In the genomic region with DNA sequence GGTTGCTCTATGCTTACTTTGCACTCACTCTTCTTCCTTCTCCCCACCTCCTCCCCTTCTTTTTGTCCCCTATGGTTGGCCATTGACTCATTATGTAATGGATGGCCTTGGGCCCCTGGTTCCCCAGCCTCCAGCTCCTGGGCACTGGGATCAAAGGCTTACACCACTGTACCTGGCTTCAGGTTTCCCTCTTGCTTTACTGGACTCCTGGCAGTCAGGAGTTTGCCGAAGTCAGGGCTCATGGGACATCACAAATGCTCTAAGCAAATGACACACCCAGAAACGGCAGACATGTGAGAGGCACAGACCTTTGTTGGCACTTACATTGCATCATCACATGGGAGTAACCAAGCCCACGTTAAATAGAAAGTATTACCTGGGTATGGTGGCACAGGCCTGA, we compare ENCODE assay signal across 18 mouse cellular contexts. TPM values are rescaled to one million over a fixed set of nuclear protein-coding genes. Genes with fewer than 3 reads are reported as not detected.
DNase-seq lines count a peak whose midpoint lies in the region; ATAC-seq and TF ChIP-seq lines count a peak whose summit lies in the region.
"Had no signal": no experiment of that assay in that cellular context is flagged by ENCODE, and none has a peak within 500 bp of the region (broad histone marks: within the 10 kb centered on the region; RNA-seq: fewer than 3 reads in every experiment).

No protein-coding gene starts in this region.

- TF ChIP-seq CTCF in heart, adult 2 months (IDR thresholded peaks at IDR 0.05), result no peak

- WGBS in heart, adult 2 months, result 80% methylated on average over 3 of the region's 3 CpGs
- 52% methylated on average over 3 of the region's 3 CpGs for WGBS in intestine, embryonic 15.5 days
- WGBS in liver, embryonic 13.5 days (ENCODE audit: insufficient replicate concordance), result 54% methylated on average over 3 of the region's 3 CpGs
- WGBS in stomach, embryonic 16.5 days, result 58% methylated on average over 3 of the region's 3 CpGs

- no peak overlapping the region for H3K4me2 ChIP-seq in intestine, embryonic 15.5 days (replicated peaks)
- no peak overlapping the region for H3K4me2 ChIP-seq in liver, embryonic 13.5 days
- H3K4me2 ChIP-seq in stomach, embryonic 16.5 days (ENCODE audit: low read depth, low read length), result no peak overlapping the region
- H3K4me2 ChIP-seq: forebrain, embryonic 15.5 days; hindbrain, embryonic 15.5 days; limb, embryonic 13.5 days; midbrain, embryonic 13.5 days had no signal

- no peaks in the 10 kb centered on the region for H3K4me1 ChIP-seq in heart, adult 2 months (ENCODE audit: control insufficient read depth, insufficient read depth, low read length)
- H3K4me1 ChIP-seq in intestine, embryonic 15.5 days (replicated peaks), result peaks cover 3% of the 10 kb centered on the region; the same call in 1 of the 2 replicates
- H3K4me1 ChIP-seq in liver, embryonic 13.5 days (replicated peaks), result no peaks in the 10 kb centered on the region; the same call in 1 of the 2 replicates
- no peaks in the 10 kb centered on the region for H3K4me1 ChIP-seq in stomach, embryonic 16.5 days (ENCODE audit: control insufficient read depth, insufficient read depth, low read length)
- H3K4me1 ChIP-seq: forebrain, embryonic 15.5 days; hindbrain, embryonic 10.5 days; hindbrain, embryonic 15.5 days; midbrain, embryonic 13.5 days had no signal

- H3K27me3 ChIP-seq in heart, adult 2 months (ENCODE audit: control insufficient read depth, insufficient read depth, low read length), result no peaks in the 10 kb centered on the region
- H3K27me3 ChIP-seq in intestine, embryonic 15.5 days (replicated peaks), result no peaks in the 10 kb centered on the region
- H3K27me3 ChIP-seq in liver, embryonic 13.5 days, result no peaks in the 10 kb centered on the region
- no peaks in the 10 kb centered on the region for H3K27me3 ChIP-seq in stomach, embryonic 16.5 days (ENCODE audit: control insufficient read depth, insufficient read depth, low read length)
- H3K27me3 ChIP-seq: forebrain, embryonic 15.5 days; hindbrain, embryonic 15.5 days; limb, embryonic 13.5 days; midbrain, embryonic 13.5 days had no signal

- no peaks in the 10 kb centered on the region for H3K36me3 ChIP-seq in heart, adult 2 months (ENCODE audit: control insufficient read depth, insufficient read depth, low read length)
- no peaks in the 10 kb centered on the region for H3K36me3 ChIP-seq in intestine, embryonic 15.5 days
- H3K36me3 ChIP-seq in liver, embryonic 13.5 days, result no peaks in the 10 kb centered on the region
- H3K36me3 ChIP-seq in stomach, embryonic 16.5 days (ENCODE audit: control insufficient read depth, insufficient read depth, low read length), result no peaks in the 10 kb centered on the region
- H3K36me3 ChIP-seq: forebrain, embryonic 15.5 days; hindbrain, embryonic 10.5 days; hindbrain, embryonic 15.5 days; limb, embryonic 13.5 days; midbrain, embryonic 13.5 days had no signal

- H3K79me2 ChIP-seq in heart, adult 2 months (replicated peaks; ENCODE audit: control insufficient read depth, insufficient read depth, low read length), result no peaks in the 10 kb centered on the region

- no peak overlapping the region for H3K4me3 ChIP-seq in heart, adult 2 months
- no peak overlapping the region for H3K4me3 ChIP-seq in intestine, embryonic 15.5 days (replicated peaks)
- no peak overlapping the region for H3K4me3 ChIP-seq in liver, embryonic 13.5 days (replicated peaks)
- H3K4me3 ChIP-seq in stomach, embryonic 16.5 days (replicated peaks; ENCODE audit: low read length), result no peak overlapping the region
- H3K4me3 ChIP-seq: forebrain, embryonic 15.5 days; hindbrain, embryonic 10.5 days; hindbrain, embryonic 15.5 days; limb, embryonic 13.5 days; midbrain, embryonic 13.5 days had no signal

- peak; percentile 71 for DNase-seq in heart, adult 11 months
- DNase-seq in heart, adult 2 months, result no peak
- DNase-seq in liver, embryonic 13.5 days, result no peak
- no peak for DNase-seq in thymus, postnatal 10 days (ENCODE audit: low spot score in 2 of 2)
- DNase-seq in urinary bladder, postnatal 10 days (ENCODE audit: low spot score), result no peak
- DNase-seq: B cell, adult 2 months; heart, postnatal 14 days; kidney, postnatal 14 days; lung, postnatal 4 days; thymus, postnatal 36 days had no signal

- intact Hi-C loops in heart, adult 2 months (cut with DNase I), result no loop called here

- no peak for TF ChIP-seq POLR2A in heart, adult 2 months (IDR thresholded peaks at IDR 0.05; ENCODE audit: insufficient read depth, low read depth, low read length)

- no peak overlapping the region for H3K27ac ChIP-seq in heart, adult 2 months
- no peak overlapping the region for H3K27ac ChIP-seq in intestine, embryonic 15.5 days
- H3K27ac ChIP-seq in liver, embryonic 13.5 days, result no peak overlapping the region
- H3K27ac ChIP-seq in stomach, embryonic 16.5 days (ENCODE audit: low read length), result no peak overlapping the region
- H3K27ac ChIP-seq: forebrain, embryonic 15.5 days; hindbrain, embryonic 10.5 days; hindbrain, embryonic 15.5 days; limb, embryonic 13.5 days; midbrain, embryonic 13.5 days had no signal

- ATAC-seq in intestine, embryonic 15.5 days, result peak; percentile 55; the same call in 1 of the 2 replicates
- peak; percentile 29; the same call in 1 of the 2 replicates for ATAC-seq in liver, embryonic 13.5 days (ENCODE audit: low read depth)
- ATAC-seq in stomach, embryonic 16.5 days (ENCODE audit: insufficient read depth, low FRiP score), result peak; percentile 41; the same call in 1 of the 2 replicates
- ATAC-seq: activated CD4-positive, CD25-positive, alpha-beta regulatory T cell, adult 4 months; forebrain, embryonic 15.5 days; midbrain, embryonic 13.5 days had no signal

- H3K9ac ChIP-seq in heart, adult 2 months (ENCODE audit: low read depth, low read length), result no peak overlapping the region
- no peak overlapping the region for H3K9ac ChIP-seq in intestine, embryonic 15.5 days
- H3K9ac ChIP-seq in liver, embryonic 13.5 days, result no peak overlapping the region
- no peak overlapping the region for H3K9ac ChIP-seq in stomach, embryonic 16.5 days (ENCODE audit: low read length)
- H3K9ac ChIP-seq: forebrain, embryonic 15.5 days; hindbrain, embryonic 15.5 days; limb, embryonic 13.5 days; midbrain, embryonic 13.5 days had no signal

- no peak for TF ChIP-seq EP300 in heart, adult 2 months (IDR thresholded peaks at IDR 0.05; ENCODE audit: insufficient read depth, low read depth, low read length)

- H3K9me3 ChIP-seq in intestine, embryonic 15.5 days, result no peaks in the 10 kb centered on the region
- no peaks in the 10 kb centered on the region for H3K9me3 ChIP-seq in liver, embryonic 13.5 days (replicated peaks)
- H3K9me3 ChIP-seq in stomach, embryonic 16.5 days (replicated peaks; ENCODE audit: control insufficient read depth, low read length), result no peaks in the 10 kb centered on the region
- H3K9me3 ChIP-seq: forebrain, embryonic 15.5 days; hindbrain, embryonic 10.5 days; hindbrain, embryonic 15.5 days; limb, embryonic 13.5 days; midbrain, embryonic 13.5 days had no signal

RNA-seq across cellular contexts. Expression of a gene that starts 31.6 kb away (rescaled TPM):
- total RNA-seq in heart, adult 2 months (2021), result 100 to 1,000 TPM; 325 to 363 TPM
- 104 and 173 TPM in 2 replicates for polyA plus RNA-seq in heart, adult 2 months (2012; rRNA removed)
- 18.8 and 22.0 TPM in 2 replicates for polyA plus RNA-seq in intestine, embryonic 15.5 days (2015; fragmentation: Nextera tagmentation; extraction: Ambion mirVana)
- polyA plus RNA-seq in liver, embryonic 13.5 days (2015; fragmentation: Nextera tagmentation; extraction: Ambion mirVana), result 6.0 and 6.7 TPM in 2 replicates
- 24.2 and 31.3 TPM in 2 replicates for polyA plus RNA-seq in stomach, embryonic 16.5 days (2015; fragmentation: Nextera tagmentation; extraction: Ambion mirVana)
